Mouse (Mus musculus) cerebellum, adult 9-11 months (tissue): ENCODE data around the gene Yeats4.
"Not testable (repeated sequence)": the region's sequence is repeated elsewhere in the genome, so short reads cannot be mapped to it uniquely, and the experiment has no call there.

Experiments
- DNase-seq: peaks from one replicate; pipeline ENCODE4 v3.0.0; 2022

Gene Yeats4

GRCm38 (mm10) chr10:117224102-117224990, at the start of gene Yeats4:
Yeats4 (minus strand) TSS chr10:117224507.
- peak; percentile 96 for DNase-seq

GRCm38 (mm10) chr10:117272023-117272422, 47.7 kb upstream of the Yeats4 start:
- no peak for DNase-seq

GRCm38 (mm10) chr10:117259870-117260269, 35.6 kb upstream of the Yeats4 start:
- DNase-seq = no peak

- DNase-seq = no peak
These were observed 14.3 kb upstream of the Yeats4 start, which contains the start of gene 9530003J23Rik for GRCm38 (mm10) chr10:117238603-117239002. 9530003J23Rik (minus strand) TSS chr10:117238703.

GRCm38 (mm10) chr10:117235866-117236265, 11.6 kb upstream of the Yeats4 start:
- no peak for DNase-seq

GRCm38 (mm10) chr10:117234825-117235224, 10.5 kb upstream of the Yeats4 start:
- DNase-seq = no peak

- peak; percentile 28 for DNase-seq
These were observed 5.5 kb upstream of the Yeats4 start for GRCm38 (mm10) chr10:117229826-117230225.

- no peak for DNase-seq
These were observed 1.7 kb upstream of the Yeats4 start for GRCm38 (mm10) chr10:117226002-117226401.

GRCm38 (mm10) chr10:117225094-117225493, 787 bp upstream of the Yeats4 start:
- peak; percentile 30 for DNase-seq

- DNase-seq = no peak
These were observed 577 bp downstream of the Yeats4 start for GRCm38 (mm10) chr10:117223758-117224101.

- DNase-seq = no peak
These were observed 1.5 kb downstream of the Yeats4 start for GRCm38 (mm10) chr10:117222821-117223220.

- no peak for DNase-seq
These were observed 6.0 kb downstream of the Yeats4 start for GRCm38 (mm10) chr10:117218351-117218750.

- no peak for DNase-seq
These were observed 7.0 kb downstream of the Yeats4 start for GRCm38 (mm10) chr10:117217246-117217840.

- no peak for DNase-seq
These were observed 7.5 kb downstream of the Yeats4 start for GRCm38 (mm10) chr10:117216793-117217192.

GRCm38 (mm10) chr10:117216132-117216495, 8.2 kb downstream of the Yeats4 start:
- no peak for DNase-seq

GRCm38 (mm10) chr10:117215409-117216131, 8.7 kb downstream of the Yeats4 start:
- DNase-seq = no peak

GRCm38 (mm10) chr10:117211023-117211422, 13.3 kb downstream of the Yeats4 start:
- no peak for DNase-seq

GRCm38 (mm10) chr10:117209469-117209938, 14.8 kb downstream of the Yeats4 start:
- peak; percentile 37 for DNase-seq

GRCm38 (mm10) chr10:117208787-117209186, 15.5 kb downstream of the Yeats4 start:
- not testable (repeated sequence) for DNase-seq

GRCm38 (mm10) chr10:117208221-117208620, 16.1 kb downstream of the Yeats4 start:
- no peak for DNase-seq

GRCm38 (mm10) chr10:117206070-117206469, 18.2 kb downstream of the Yeats4 start:
- no peak for DNase-seq

- no peak for DNase-seq
These were observed 20.7 kb downstream of the Yeats4 start for GRCm38 (mm10) chr10:117203558-117203981.

- no peak for DNase-seq
These were observed 21.2 kb downstream of the Yeats4 start for GRCm38 (mm10) chr10:117202981-117203557.
